Mouse (Mus musculus) hindbrain, embryonic 16.5 days (tissue): ENCODE measurements around the gene Pask. TPM values are rescaled to one million over a fixed set of nuclear protein-coding genes. Genes with fewer than 3 reads are reported as not detected.

Experiments used
- ATAC-seq: fragments of 200-750 bp; cut with Nextera tagmentation; 2 replicates; pipeline ENCODE4 v1.8.0; 2017; ENCODE audit warnings: moderate TSS enrichment, moderate library complexity
- H3K27ac ChIP-seq: fragments of 300-500 bp; sonication (generic); 2 replicates; pipeline ENCODE4 v1.5.1; 2014; ENCODE audit warnings: low read depth, mild to moderate bottlenecking, control low read depth, low read length, moderate library complexity
- H3K27me3 ChIP-seq: fragments of 300-500 bp; sonication (generic); replicated peaks from 2 replicates; pipeline ENCODE4 v1.6.1; 2014; ENCODE audit warnings: low read length; ENCODE audit not compliant: control insufficient read depth, insufficient read depth
- H3K36me3 ChIP-seq: fragments of 300-500 bp; sonication (generic); 2 replicates; pipeline ENCODE4 v1.6.1; 2014; ENCODE audit warnings: mild to moderate bottlenecking, low read length, moderate library complexity, mixed read lengths; ENCODE audit not compliant: control insufficient read depth, insufficient read depth
- H3K4me1 ChIP-seq: fragments of 300-500 bp; sonication (generic); 2 replicates; pipeline ENCODE4 v1.6.1; 2014; ENCODE audit warnings: low read depth, low read length; ENCODE audit not compliant: control insufficient read depth, insufficient read depth
- H3K4me2 ChIP-seq: fragments of 300-500 bp; sonication (generic); 2 replicates; pipeline ENCODE4 v1.6.1; 2014; ENCODE audit warnings: mild to moderate bottlenecking, low read length, control low read depth, moderate library complexity
- H3K4me3 ChIP-seq: fragments of 300-500 bp; sonication (generic); 2 replicates; pipeline ENCODE4 v1.5.1; 2014; ENCODE audit warnings: mild to moderate bottlenecking, low read length, control low read depth, moderate library complexity
- H3K9ac ChIP-seq: fragments of 300-500 bp; sonication (generic); 2 replicates; pipeline ENCODE4 v1.6.1; 2014; ENCODE audit warnings: low read depth, mild to moderate bottlenecking, control low read depth, low read length, moderate library complexity
- H3K9me3 ChIP-seq: fragments of 300-500 bp; sonication (generic); 2 replicates; pipeline ENCODE4 v1.6.1; 2014; ENCODE audit warnings: mild to moderate bottlenecking, low read length, moderate library complexity; ENCODE audit not compliant: control insufficient read depth
- WGBS: fragments of 180-500 bp; shearing (Covaris S2); extraction: QIAGEN DNeasy Blood & Tissue Kit; methylation state at CpG from one replicate; pipeline ENCODE4 v1.1.7; 2014; 5-methylcytosine and 5-hydroxymethylcytosine counted together
- polyA plus RNA-seq: library from polyadenylated mRNA; unstranded; fragments of >200 nt; fragmentation: Nextera tagmentation; extraction: Ambion mirVana; gene quantifications from 2 replicates; pipeline ENCODE4 v1.2.1, GENCODE M21; 2015

The Pask gene
- polyA plus RNA-seq, 1 experiment from 2014 or later = 5.2 TPM

DNA sequence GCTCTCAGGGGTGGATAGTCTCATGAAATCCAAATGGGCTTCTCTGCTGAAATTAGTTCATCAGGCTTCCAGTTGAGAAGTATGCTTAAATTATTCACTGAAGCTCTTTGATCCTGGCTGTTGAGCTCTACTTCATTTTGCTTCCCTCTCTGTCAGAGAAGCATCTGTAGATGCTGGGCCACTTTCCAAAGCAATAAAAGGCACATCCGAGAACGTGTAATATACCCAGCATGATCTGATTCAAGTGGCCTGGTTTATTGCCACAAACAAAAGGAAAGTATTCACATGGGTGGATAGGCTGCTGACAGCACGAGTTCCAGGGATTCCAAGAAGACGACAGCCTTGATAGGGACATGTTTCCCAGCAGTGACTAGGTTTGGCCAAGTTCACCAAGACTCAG is 6.4 kb upstream of the Pask start:
- H3K9me3 ChIP-seq = no peaks in the 10 kb centered on the region
- no peak overlapping the region for H3K4me3 ChIP-seq
- ATAC-seq = no peak
- no peak overlapping the region for H3K4me2 ChIP-seq
- no peak overlapping the region for H3K27ac ChIP-seq
- peaks cover 22% of the 10 kb centered on the region for H3K36me3 ChIP-seq
- peaks cover under 1% of the 10 kb centered on the region for H3K4me1 ChIP-seq
- H3K27me3 ChIP-seq = no peaks in the 10 kb centered on the region
- H3K9ac ChIP-seq = no peak overlapping the region
- WGBS = 59% methylated on average over 4 of the region's 4 CpGs

DNA sequence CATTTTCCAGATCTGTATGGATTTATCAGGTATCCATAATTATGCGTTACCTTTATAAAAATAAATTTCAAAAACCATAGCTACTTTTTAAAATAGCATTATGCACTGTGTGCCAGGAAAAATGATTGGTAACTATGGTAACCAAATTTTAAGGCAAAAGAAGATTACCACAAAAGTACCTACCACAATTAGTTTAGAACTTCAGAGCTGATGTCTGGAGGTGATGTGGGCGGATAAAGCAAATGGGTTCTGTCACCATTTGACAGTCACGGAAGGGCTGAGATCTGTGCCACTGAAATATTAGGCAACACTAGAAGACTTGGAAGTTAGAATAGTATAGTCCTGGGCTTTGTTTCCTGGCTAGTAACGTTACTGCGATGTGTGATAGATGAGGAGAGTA is 3.9 kb upstream of the Pask start:
- H3K9ac ChIP-seq = no peak overlapping the region
- H3K4me1 ChIP-seq = peaks cover 6% of the 10 kb centered on the region
- H3K4me3 ChIP-seq = no peak overlapping the region
- WGBS = 94% methylated on average over 5 of the region's 5 CpGs
- H3K9me3 ChIP-seq = no peaks in the 10 kb centered on the region
- H3K4me2 ChIP-seq = no peak overlapping the region
- H3K27me3 ChIP-seq = no peaks in the 10 kb centered on the region
- no peak for ATAC-seq
- H3K27ac ChIP-seq = no peak overlapping the region
- H3K36me3 ChIP-seq = peaks cover 15% of the 10 kb centered on the region

DNA sequence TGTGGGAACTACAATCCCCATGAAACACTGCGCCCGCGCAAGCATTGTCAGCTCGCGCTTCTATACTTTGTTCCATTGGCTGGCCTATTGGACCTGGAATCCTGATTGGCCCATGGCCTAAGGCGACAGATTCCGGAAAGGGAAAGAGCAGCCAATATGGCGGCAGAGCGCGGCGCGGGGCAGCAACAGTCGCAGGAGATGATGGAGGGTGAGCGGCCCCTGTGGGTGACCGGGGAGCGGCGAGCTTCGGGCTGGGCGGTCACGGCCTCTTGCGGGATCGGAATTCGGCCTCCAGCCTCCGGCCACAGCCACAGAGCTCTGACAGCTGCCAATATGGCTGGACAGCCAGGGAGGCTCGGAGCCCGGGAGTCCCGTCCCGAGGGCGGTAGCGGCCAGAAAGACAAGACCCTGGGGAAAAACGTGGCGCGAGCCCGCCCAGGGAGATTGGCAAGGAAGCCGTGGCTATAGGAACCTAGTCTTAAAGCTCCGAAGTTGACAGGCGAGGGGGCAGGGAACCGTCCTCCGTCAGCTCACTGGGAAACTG is 294 bp upstream of the Pask start:
- 0% methylated on average over 37 of the region's 39 CpGs for WGBS
- 0 out of 2 replicates have a peak, but pooled peaks cover 4% of the 10 kb centered on the region for H3K36me3 ChIP-seq
- no peaks in the 10 kb centered on the region for H3K9me3 ChIP-seq
- ATAC-seq = peak; percentile 97
- H3K4me2 ChIP-seq = peak overlapping the region; percentile 93
- no peaks in the 10 kb centered on the region for H3K27me3 ChIP-seq
- peak overlapping the region; percentile 91 for H3K9ac ChIP-seq
- H3K4me3 ChIP-seq = peak overlapping the region; percentile 94
- H3K27ac ChIP-seq = peak overlapping the region; percentile 76
- peaks cover 9% of the 10 kb centered on the region for H3K4me1 ChIP-seq

DNA sequence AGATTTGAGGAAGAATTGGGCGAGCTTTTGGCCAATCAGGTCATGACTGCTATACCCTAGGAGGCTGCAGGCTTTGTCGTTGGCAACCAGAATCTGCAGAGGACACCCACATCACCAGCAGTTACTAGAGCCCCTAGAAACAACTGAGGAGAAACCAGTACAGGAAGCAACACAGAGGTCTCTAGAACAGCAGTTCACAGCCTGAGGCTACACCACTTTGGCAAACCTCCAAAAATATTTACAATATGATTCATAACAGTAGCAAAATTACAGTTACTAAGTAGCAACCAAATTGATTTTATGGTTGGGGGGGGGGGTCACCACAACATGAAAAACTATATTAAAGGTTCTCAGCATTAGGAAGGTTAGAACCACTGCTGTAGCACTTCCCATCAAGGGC is 8.7 kb downstream of the Pask start:
- Histone ChIP-seq H3K4me1 (no peaks in the 10 kb centered on the region), H3K4me3 (no peak overlapping the region), H3K27ac (no peak overlapping the region), H3K4me2 (no peak overlapping the region), H3K9me3 (no peaks in the 10 kb centered on the region), H3K9ac (no peak overlapping the region), H3K36me3 (0 out of 2 replicates have a peak, but pooled peaks cover 2% of the 10 kb centered on the region), H3K27me3 (no peaks in the 10 kb centered on the region)
- 69% methylated on average over 2 of the region's 2 CpGs for WGBS
- no peak for ATAC-seq

DNA sequence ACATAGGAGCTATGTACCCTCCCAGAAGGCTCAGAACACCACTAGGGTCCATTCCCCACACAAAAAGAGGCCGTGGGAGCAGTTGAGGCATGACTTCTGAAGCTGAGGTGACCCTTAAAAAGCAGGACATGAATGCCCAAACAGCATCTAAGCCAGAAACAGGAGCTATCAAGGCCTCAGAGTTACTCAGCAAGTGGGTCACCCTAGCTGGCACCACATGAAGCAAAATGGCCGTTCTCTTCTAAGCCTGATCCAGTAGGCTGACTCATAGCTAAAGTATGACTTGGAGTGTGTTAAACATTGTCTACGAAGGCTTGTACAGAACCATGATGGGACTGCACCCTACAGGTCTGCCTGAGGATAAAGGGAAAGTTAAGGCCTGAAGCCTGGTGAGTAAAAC is 16.8 kb downstream of the Pask start:
- Histone ChIP-seq H3K36me3 (peaks cover 6% of the 10 kb centered on the region), H3K9ac (no peak overlapping the region), H3K9me3 (no peaks in the 10 kb centered on the region), H3K4me1 (no peaks in the 10 kb centered on the region), H3K4me3 (no peak overlapping the region), H3K27ac (no peak overlapping the region), H3K4me2 (no peak overlapping the region), H3K27me3 (no peaks in the 10 kb centered on the region)
- whole genome bisulfite sequencing = 95% methylated on average over 3 of the region's 3 CpGs
- no peak for ATAC-seq

DNA sequence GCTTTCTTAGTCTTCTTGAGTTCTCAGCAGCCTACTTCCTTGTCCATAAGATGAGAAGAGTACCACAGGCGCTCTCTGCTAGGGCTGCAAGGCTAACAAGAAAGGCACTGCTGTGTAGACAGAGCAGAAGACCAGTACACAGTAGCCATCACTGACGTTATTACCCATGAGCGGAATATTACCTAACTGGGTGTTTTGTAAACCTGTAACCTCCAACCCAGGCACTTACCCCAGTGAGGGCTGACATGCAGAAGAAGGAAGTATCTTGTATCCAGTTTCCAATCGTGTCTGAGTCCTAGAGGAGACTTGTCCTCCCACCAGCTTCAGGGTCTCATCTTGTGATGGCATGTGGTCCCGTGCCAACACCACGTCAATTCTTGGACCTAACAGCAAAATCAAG is 19.3 kb downstream of the Pask start:
- Histone ChIP-seq H3K9ac (no peak overlapping the region), H3K4me3 (no peak overlapping the region), H3K4me2 (no peak overlapping the region), H3K4me1 (no peaks in the 10 kb centered on the region), H3K9me3 (no peaks in the 10 kb centered on the region), H3K27ac (no peak overlapping the region), H3K36me3 (peaks cover 9% of the 10 kb centered on the region), H3K27me3 (no peaks in the 10 kb centered on the region)
- whole genome bisulfite sequencing = 96% methylated on average over 6 of the region's 6 CpGs
- ATAC-seq = no peak

DNA sequence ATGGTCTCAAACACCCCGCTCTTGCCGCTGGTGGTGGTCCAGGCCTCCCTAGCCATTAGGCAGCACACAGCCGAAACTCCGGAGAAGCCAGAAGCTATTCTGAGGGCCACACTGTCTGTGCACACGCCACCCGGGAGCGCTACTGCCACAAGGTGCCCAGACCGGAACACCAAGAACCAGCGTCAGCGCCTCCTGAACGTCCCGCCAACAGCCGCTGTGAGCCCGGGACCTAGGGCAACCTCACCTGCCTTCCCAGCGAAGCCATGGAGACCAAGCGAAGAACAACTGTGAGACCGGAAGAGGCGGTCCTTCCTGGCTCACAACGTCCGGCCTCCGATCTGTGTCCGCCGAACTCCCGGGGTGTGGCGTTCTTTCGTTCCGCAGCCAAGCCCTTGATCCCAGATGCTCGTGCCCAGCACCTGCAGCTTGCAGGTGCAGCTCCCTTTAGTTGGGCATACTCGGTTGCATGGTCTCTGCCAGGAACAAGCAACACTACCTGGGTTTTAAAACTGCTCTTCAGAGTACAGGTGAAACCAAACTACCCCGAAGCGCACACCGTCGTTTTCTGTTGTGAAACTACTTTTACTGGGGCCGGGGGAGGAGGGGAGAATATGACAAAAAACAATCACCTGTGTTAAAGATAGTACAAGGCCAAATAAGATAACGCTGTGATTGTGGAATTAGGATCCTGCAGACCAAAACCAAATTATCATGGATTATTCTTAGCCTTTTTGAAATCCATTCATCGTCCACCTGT is 37.5 kb downstream of the Pask start, which contains the start of gene Mterf4:
Gene Mterf4, minus strand, starts transcription at position 335 of the 757 bp plus-strand sequence.
- Histone ChIP-seq H3K4me1 (peaks cover 8% of the 10 kb centered on the region), H3K9ac (peak within 1 kb of the TSS; percentile 87), H3K27me3 (no peaks in the 10 kb centered on the region), H3K4me3 (peak within 1 kb of the TSS; percentile 85), H3K36me3 (peaks cover 15% of the 10 kb centered on the region), H3K4me2 (peak within 1 kb of the TSS; percentile 78), H3K27ac (peak within 1 kb of the TSS; percentile 64; the same call in 1 of the 2 replicates), H3K9me3 (no peaks in the 10 kb centered on the region)
- 7% methylated on average over 33 of the region's 36 CpGs for WGBS
- peak; percentile 98 for ATAC-seq

DNA sequence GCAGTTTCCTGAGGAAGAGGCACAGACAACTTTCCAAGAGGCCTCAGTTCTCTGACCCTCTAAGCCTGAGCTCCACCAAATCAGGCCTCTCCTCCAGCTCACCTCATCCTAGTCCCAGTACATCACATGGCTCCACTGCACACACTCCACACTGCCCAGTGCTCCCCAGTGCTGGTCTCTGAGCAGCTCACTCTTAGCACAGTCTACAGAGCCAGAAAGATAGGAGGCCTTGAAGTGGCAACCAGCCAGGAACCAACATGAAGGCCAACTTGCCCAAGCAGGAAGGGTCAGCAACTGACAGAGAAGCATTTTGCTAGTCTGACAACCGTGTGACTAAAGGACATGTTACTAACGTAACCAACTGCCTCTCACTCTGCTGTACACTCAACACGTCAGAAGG is 42.7 kb downstream of the Pask start:
- WGBS = 76% methylated on average over 3 of the region's 3 CpGs

DNA sequence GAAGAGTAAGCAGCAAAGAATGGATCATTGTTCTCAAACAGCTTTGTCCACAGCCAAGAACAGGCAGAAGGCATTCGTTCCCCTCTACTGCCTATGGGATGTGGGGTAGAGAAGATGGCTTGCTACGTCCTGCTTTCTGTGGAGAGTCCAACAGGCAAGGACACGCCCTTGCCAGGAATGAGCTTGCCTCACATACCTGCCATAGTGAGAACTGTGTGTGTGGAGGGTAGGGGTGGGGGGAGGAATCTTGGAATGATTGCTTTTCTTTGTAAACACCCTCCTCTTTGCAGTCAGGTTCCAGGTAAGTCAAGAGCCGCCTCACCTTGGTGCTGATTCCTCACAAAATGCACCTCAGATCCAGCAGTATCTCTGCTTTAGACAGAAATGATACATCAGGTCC is 43.5 kb downstream of the Pask start:
- Histone ChIP-seq H3K4me1 (peaks cover 4% of the 10 kb centered on the region), H3K27me3 (no peaks in the 10 kb centered on the region), H3K4me3 (no peak overlapping the region), H3K9ac (no peak overlapping the region), H3K36me3 (peaks cover 33% of the 10 kb centered on the region), H3K9me3 (no peaks in the 10 kb centered on the region), H3K4me2 (no peak overlapping the region), H3K27ac (no peak overlapping the region)
- no peak for ATAC-seq
- WGBS = 86% methylated on average over 4 of the region's 4 CpGs

More for the DNA sequence above, 42.7 kb downstream of the Pask start:
- Histone ChIP-seq H3K9me3 (no peaks in the 10 kb centered on the region), H3K4me3 (no peak overlapping the region), H3K27ac (no peak overlapping the region), H3K9ac (no peak overlapping the region), H3K27me3 (no peaks in the 10 kb centered on the region), H3K4me1 (peaks cover 8% of the 10 kb centered on the region), H3K4me2 (no peak overlapping the region), H3K36me3 (peaks cover 33% of the 10 kb centered on the region)
- no peak for ATAC-seq
